Mouse (Mus musculus) midbrain, embryonic 14.5 days (tissue): Measurements from ENCODE around the gene Fpgt. TPM values are rescaled to one million over a fixed set of nuclear protein-coding genes. Genes with fewer than 3 reads are reported as not detected.

ENCODE experiments used
- ATAC-seq: fragments of 200-750 bp; cut with Nextera tagmentation; 2 replicates; pipeline ENCODE4 v1.8.0; 2017; ENCODE audit warnings: moderate number of reproducible peaks, moderate library complexity; ENCODE audit not compliant: low FRiP score, low TSS enrichment
- DNase-seq: peaks from one replicate; pipeline ENCODE4 v3.0.0-alpha.2; 2015
- H3K27ac ChIP-seq: fragments of 300-500 bp; sonication (generic); replicated peaks from 2 replicates; pipeline ENCODE4 v1.5.1; 2014; ENCODE audit warnings: mild to moderate bottlenecking, low read depth, low read length, moderate library complexity
- H3K27me3 ChIP-seq: fragments of 300-500 bp; sonication (generic); 2 replicates; pipeline ENCODE4 v1.6.1; 2014; ENCODE audit warnings: low read length, control low read depth, mixed read lengths; ENCODE audit not compliant: control insufficient read depth, insufficient read depth
- H3K36me3 ChIP-seq: fragments of 300-500 bp; sonication (generic); 2 replicates; pipeline ENCODE4 v1.6.1; 2014; ENCODE audit warnings: low read length, control low read depth; ENCODE audit not compliant: control insufficient read depth, insufficient read depth
- H3K4me1 ChIP-seq: fragments of 300-500 bp; sonication (generic); 2 replicates; pipeline ENCODE4 v1.6.1; 2014; ENCODE audit warnings: mild to moderate bottlenecking, antibody characterized with exemption, low read length, control low read depth; ENCODE audit not compliant: control insufficient read depth, insufficient read depth
- H3K4me2 ChIP-seq: fragments of 300-500 bp; sonication (generic); 2 replicates; pipeline ENCODE4 v1.6.1; 2014; ENCODE audit warnings: mild to moderate bottlenecking, low read length, moderate library complexity
- H3K4me3 ChIP-seq: fragments of 300-500 bp; sonication (generic); replicated peaks from 2 replicates; pipeline ENCODE4 v1.5.1; 2014; ENCODE audit warnings: low read depth, low read length
- H3K9ac ChIP-seq: fragments of 300-500 bp; sonication (generic); replicated peaks from 2 replicates; pipeline ENCODE4 v1.6.1; 2014; ENCODE audit warnings: mild to moderate bottlenecking, low read length, moderate library complexity
- H3K9me3 ChIP-seq: fragments of 300-500 bp; sonication (generic); 2 replicates; pipeline ENCODE4 v1.6.1; 2016; ENCODE audit warnings: low read length, control low read depth, mixed read lengths; ENCODE audit not compliant: control insufficient read depth
- WGBS: fragments of 180-500 bp; shearing (Covaris S2); extraction: QIAGEN DNeasy Blood & Tissue Kit; methylation state at CpG from one replicate; pipeline ENCODE4 v1.1.7; 2014; 5-methylcytosine and 5-hydroxymethylcytosine counted together
- polyA plus RNA-seq: library from polyadenylated mRNA; unstranded; fragments of >200 nt; fragmentation: Nextera tagmentation; extraction: Ambion mirVana; gene quantifications from 2 replicates; pipeline ENCODE4 v1.2.1, GENCODE M21; 2014

Gene Fpgt
- polyA plus RNA-seq, 1 experiment from 2014 or later: 27.4 TPM

DNA sequence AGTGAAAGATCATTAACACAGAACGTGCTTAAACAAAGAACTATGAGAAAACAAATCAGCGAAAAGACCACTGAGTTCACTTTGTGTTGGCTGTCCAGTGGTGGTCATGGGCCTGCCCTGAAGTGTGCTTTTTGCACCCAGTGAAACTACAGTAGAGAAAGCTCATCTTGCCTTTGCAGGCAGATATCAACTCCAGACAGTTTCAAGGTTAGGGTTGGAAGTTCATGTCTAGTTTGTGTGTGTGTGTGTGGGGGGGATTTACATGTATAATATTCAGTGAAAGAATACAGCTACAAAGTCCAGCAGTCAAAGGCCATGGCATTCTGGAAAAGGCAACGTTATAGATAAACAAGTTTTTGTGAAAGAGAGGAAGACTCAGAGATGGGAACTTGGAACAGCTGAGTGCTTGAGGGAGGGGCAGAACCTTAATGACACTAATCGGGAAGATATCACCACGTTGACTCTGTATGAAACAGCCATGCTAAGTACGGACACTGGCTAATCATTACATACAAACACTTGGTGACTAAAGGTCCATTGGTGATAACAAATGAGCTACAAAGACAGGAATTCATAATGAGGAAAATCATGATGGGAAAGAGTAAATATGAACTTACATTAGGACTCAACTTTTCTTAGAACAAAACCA is 34.3 kb downstream of the Fpgt start:
- WGBS: 84% methylated on average over 6 of the region's 6 CpGs
- Histone ChIP-seq H3K36me3 (no peaks in the 10 kb centered on the region), H3K4me2 (no peak overlapping the region)

DNA sequence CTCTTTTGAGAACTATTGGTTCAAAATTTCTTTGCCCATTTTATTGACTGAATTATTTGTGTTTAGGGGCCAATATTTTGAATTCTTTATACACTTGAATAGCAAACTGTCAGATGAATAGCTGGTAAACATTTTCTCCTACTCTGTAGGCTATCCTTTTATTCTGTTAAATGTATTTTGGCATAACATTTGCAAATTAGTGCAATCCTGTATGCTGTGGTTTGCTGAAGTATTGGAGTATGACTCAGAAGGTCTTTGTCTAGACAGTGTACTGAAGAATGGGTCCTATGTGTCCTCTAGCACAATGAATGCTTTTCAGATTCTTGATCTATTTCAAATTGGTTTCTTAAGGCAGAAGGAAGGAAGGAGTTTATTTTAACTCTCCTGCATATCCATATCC is 35.6 kb downstream of the Fpgt start:
- no peaks in the 10 kb centered on the region for H3K27me3 ChIP-seq
- no peak overlapping the region for H3K4me3 ChIP-seq
- H3K36me3 ChIP-seq: no peaks in the 10 kb centered on the region
- H3K27ac ChIP-seq: no peak overlapping the region
- H3K4me2 ChIP-seq: no peak overlapping the region
- no peaks in the 10 kb centered on the region for H3K9me3 ChIP-seq
- no peaks in the 10 kb centered on the region for H3K4me1 ChIP-seq
- DNase-seq (no peak), ATAC-seq (no peak)
- H3K9ac ChIP-seq: no peak overlapping the region

More for the DNA sequence above, 34.3 kb downstream of the Fpgt start:
- ATAC-seq: no peak
- Histone ChIP-seq H3K9ac (no peak overlapping the region), H3K4me3 (no peak overlapping the region), H3K9me3 (no peaks in the 10 kb centered on the region), H3K27me3 (no peaks in the 10 kb centered on the region), H3K27ac (no peak overlapping the region), H3K4me1 (no peaks in the 10 kb centered on the region)
- DNase-seq: no peak

DNA sequence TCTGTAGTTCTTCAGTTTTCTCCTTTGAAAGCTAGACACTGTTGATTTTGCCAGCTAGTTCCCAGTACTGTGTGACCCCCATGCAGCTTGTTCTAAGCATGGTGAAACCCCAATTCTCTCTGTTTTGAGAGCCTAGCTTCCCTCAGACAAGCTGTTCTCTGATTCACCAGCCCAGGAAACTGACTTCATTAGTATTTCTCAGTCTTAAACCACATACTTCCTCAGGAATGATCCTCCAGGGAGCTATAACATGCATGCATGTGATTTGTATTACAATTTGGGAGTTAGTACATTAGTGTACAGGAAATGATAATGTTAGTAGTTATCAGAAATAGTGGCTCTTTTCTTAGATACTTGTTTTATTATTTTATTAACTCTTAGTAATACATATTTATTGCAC is 36.6 kb downstream of the Fpgt start:
- DNase-seq (no peak), ATAC-seq (no peak)
- no peaks in the 10 kb centered on the region for H3K4me1 ChIP-seq
- no peak overlapping the region for H3K9ac ChIP-seq
- no peak overlapping the region for H3K4me2 ChIP-seq
- H3K4me3 ChIP-seq: no peak overlapping the region
- H3K36me3 ChIP-seq: no peaks in the 10 kb centered on the region
- no peak overlapping the region for H3K27ac ChIP-seq
- no peaks in the 10 kb centered on the region for H3K27me3 ChIP-seq
- H3K9me3 ChIP-seq: no peaks in the 10 kb centered on the region

DNA sequence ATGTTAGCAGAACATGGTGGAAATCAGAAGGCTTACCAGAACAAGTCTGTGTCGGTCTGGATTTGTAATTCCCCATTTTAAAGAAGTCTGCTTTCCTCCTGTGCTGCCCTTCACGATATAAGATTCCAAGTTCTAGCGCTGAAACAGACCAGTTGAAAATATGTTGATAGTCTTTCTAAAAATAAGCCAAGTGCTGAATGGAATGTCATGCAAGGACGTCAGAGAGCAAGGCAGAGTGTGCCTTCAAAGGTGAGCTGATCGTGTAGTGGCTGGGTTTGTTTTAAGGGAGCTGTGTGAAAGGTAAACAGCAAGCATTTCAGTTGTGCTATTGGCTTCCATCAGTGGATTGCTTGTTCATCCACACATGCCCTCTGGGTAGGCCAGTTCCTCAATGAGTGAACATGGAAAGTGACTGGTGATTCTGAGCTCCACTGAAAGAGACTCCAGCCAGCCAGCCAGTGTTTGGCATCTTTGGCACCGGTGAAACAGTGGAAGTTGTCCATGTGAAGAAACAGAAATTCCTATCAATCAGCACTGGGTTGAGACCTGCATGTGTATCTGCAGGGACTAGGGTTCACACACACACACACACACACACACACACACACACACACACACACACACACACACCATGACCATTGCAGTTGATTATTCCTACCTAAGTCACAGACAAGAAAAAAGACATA is 37.8 kb downstream of the Fpgt start, which contains the start of gene Tnni3k:
Tnni3k (minus strand) TSS at position 177 of the 686 bp plus-strand sequence.
- 84% methylated on average over 6 of the region's 6 CpGs for WGBS
- Histone ChIP-seq H3K27ac (no peak within 1 kb of the TSS), H3K4me2 (no peak within 1 kb of the TSS), H3K36me3 (no peaks in the 10 kb centered on the region), H3K4me3 (no peak within 1 kb of the TSS), H3K27me3 (no peaks in the 10 kb centered on the region), H3K9ac (no peak within 1 kb of the TSS), H3K4me1 (no peaks in the 10 kb centered on the region), H3K9me3 (no peaks in the 10 kb centered on the region)
- no peak for ATAC-seq
- DNase-seq: no peak

DNA sequence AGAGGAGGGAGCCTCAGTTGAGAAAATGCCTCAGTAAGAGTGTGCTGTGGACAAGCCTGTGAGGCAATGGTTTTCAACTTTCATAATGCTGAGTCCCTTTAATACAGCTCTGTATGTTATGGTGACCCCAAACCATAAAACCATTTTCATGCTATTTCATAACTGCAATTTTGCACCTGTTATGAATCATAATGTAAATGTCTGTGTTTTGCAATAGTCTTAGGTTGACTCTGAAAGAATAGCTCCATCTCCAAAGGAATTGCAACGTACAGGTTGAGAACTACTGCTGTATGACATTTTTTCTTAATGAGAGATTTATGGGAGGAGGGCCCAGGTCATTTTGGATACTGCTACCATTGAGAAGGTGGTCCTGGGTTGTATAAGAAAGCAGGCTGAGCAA is 40.0 kb downstream of the Fpgt start:
- H3K9ac ChIP-seq: no peak overlapping the region
- 74% methylated on average over 1 of the region's 1 CpGs for WGBS
- DNase-seq (no peak), ATAC-seq (no peak)
- no peaks in the 10 kb centered on the region for H3K36me3 ChIP-seq
- no peak overlapping the region for H3K4me3 ChIP-seq
- H3K27me3 ChIP-seq: no peaks in the 10 kb centered on the region
- H3K4me1 ChIP-seq: no peaks in the 10 kb centered on the region
- no peaks in the 10 kb centered on the region for H3K9me3 ChIP-seq
- H3K27ac ChIP-seq: no peak overlapping the region
- no peak overlapping the region for H3K4me2 ChIP-seq

DNA sequence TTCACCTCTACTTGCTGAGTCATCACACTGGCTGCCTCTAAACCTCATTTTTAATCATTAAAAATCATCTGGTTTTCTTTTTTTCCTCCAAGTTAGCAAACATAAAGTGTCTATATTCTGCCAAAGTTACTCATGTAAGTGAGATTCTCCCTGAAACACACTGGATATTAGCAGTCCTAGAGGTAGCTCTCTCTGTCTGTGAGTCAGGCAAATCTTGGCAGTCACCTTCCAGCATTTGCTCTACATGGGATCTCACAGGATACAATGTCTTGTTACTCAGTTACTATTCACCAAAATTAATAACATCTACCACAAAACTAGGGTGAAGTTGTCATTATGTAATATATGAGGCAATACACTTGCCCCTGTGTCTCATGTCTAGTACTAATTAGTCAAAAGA is 41.2 kb downstream of the Fpgt start:
- Histone ChIP-seq H3K4me3 (no peak overlapping the region), H3K4me1 (no peaks in the 10 kb centered on the region), H3K36me3 (no peaks in the 10 kb centered on the region), H3K9me3 (no peaks in the 10 kb centered on the region), H3K4me2 (no peak overlapping the region), H3K9ac (no peak overlapping the region), H3K27me3 (no peaks in the 10 kb centered on the region), H3K27ac (no peak overlapping the region)
- ATAC-seq: no peak
- DNase-seq: no peak

DNA sequence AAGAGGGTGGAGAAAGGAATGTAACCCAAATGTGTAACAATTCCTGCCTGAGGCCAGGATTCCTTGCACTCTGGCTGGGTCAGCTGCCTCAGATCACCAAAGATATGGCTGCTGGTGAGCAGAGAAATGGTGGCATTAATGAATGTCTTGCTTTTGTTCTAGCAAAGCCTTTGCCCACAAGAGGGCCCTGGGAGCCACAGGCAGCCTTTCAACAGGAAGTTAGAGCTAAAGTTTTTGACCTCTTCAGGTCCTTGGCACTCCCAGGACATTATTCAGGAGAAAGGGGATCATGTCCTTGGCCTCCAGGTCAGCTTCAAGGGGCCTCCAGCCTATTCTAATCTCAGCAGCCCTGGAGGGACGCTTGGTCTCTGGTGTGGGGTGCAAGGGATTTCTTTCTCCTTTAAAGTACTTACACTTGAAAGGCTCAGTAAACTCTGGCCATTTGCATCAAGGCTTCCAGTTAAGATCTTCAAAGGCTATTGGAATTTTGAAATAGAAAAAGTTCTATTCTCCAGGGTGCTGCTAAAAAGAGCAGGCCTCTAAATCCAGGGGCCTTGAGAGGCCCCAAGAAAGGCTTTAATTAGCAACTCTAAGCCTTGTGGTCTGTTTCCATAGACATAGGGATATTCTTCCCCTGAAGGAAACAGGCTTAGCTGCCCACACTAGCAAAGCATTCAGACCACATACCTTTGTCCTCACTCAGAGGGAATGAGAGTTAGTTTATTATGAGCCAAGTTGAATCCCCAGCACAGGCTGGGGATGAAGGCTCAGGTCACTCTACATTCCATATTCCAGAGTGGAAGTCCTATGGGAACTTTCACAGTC is 54.0 kb downstream of the Fpgt start:
- no peaks in the 10 kb centered on the region for H3K4me1 ChIP-seq
- no peak for ATAC-seq

More for the DNA sequence above, 54.0 kb downstream of the Fpgt start:
- no peaks in the 10 kb centered on the region for H3K27me3 ChIP-seq
- no peaks in the 10 kb centered on the region for H3K9me3 ChIP-seq
- no peak overlapping the region for H3K9ac ChIP-seq
- H3K27ac ChIP-seq: no peak overlapping the region
- H3K4me2 ChIP-seq: no peak overlapping the region
- DNase-seq: no peak
- no peak overlapping the region for H3K4me3 ChIP-seq
- WGBS: 6% methylated on average over 1 of the region's 1 CpGs
- no peaks in the 10 kb centered on the region for H3K36me3 ChIP-seq
